Mouse (Mus musculus) Patski (cell line): ENCODE data around the gene Ckap5. TPM values are rescaled to one million over a fixed set of nuclear protein-coding genes. Genes with fewer than 3 reads are reported as not detected.

Experiments used
- ATAC-seq: fragments of 100-300 bp; one replicate; pipeline ENCODE4 v1.8.0; 2021
- CTCF ChIA-PET: fragments of 350-600 bp; sonication (Branson Sonifier 250); formaldehyde crosslinking; loops from one replicate; lab custom pipeline; 2022; ENCODE audit warnings: inconsistent platforms; lab: Charles Lee
- POLR2A ChIA-PET: fragments of 350-600 bp; sonication (Branson Sonifier 250); formaldehyde crosslinking; loops from one replicate; lab custom pipeline; 2022; ENCODE audit warnings: antibody characterized with exemption, inconsistent platforms; lab: Charles Lee
- DNase-seq: peaks from one replicate; pipeline ENCODE4 v3.0.0-alpha.2; 2011; ENCODE audit warnings: low read depth, low spot score
- H3K27me3 ChIP-seq: fragments of 371-371 bp; one replicate; pipeline ENCODE4 v1.5.1; 2021
- CTCF ChIP-seq: fragments of 100-300 bp; IDR thresholded peaks from one replicate; pipeline ENCODE4 v1.5.1; 2021
- in situ Hi-C: fragments of 300-500 bp; cut with MboI; formaldehyde crosslinking; loops from 3 replicates; pipeline ENCODE4 v1.11.1; 2018; ENCODE audit warnings: low pct_unique_long_range_greater_than_20kb, mixed read lengths
- polyA plus RNA-seq: library from polyadenylated mRNA; unstranded; gene quantifications from one replicate; pipeline ENCODE4 v1.2.3, GENCODE M21; 2021

Gene Ckap5
- polyA plus RNA-seq, 1 experiment from 2014 or later, result 58.1 TPM

- DNase-seq (no peak), ATAC-seq (no peak)
- no peak for TF ChIP-seq CTCF
- POLR2A ChIA-PET, result interaction anchor here (1.1 kb wide), 1 partner anchor 10 kb away, joined by 3 read pairs; no protein-coding TSS in a partner anchor
- in situ Hi-C loops, result no loop called here
- no peaks in the 10 kb centered on the region for H3K27me3 ChIP-seq
- CTCF ChIA-PET, result interaction anchor here (1.2 kb wide), 1 partner anchor 10 kb away, joined by 3 read pairs; no protein-coding TSS in a partner anchor
These were observed 109.7 kb downstream of the Ckap5 start, which contains the start of gene F2 for GRCm38 (mm10) chr2:91636229-91636628. Gene F2 (minus strand): TSS chr2:91636414.

- POLR2A ChIA-PET, result interaction anchor here (1.1 kb wide), 1 partner anchor 9 kb away, joined by 3 read pairs; no protein-coding TSS in a partner anchor
- no peak for TF ChIP-seq CTCF
- no peaks in the 10 kb centered on the region for H3K27me3 ChIP-seq
- in situ Hi-C loops, result no loop called here
- ATAC-seq (no peak), DNase-seq (no peak)
- CTCF ChIA-PET, result no interaction called here
These were observed 110.3 kb downstream of the Ckap5 start for GRCm38 (mm10) chr2:91636727-91637338.

- ChIA-PET CTCF (no interaction called here), POLR2A (no interaction called here)
- TF ChIP-seq CTCF, result no peak
- in situ Hi-C loops, result no loop called here
- no peak for DNase-seq
- no peak for ATAC-seq
- H3K27me3 ChIP-seq, result no peaks in the 10 kb centered on the region
These were observed 112.4 kb downstream of the Ckap5 start for GRCm38 (mm10) chr2:91638931-91639330.

GRCm38 (mm10) chr2:91642825-91643415 lies 116.4 kb downstream of the Ckap5 start:
- POLR2A ChIA-PET, result interaction anchor here (0.6 kb wide), 1 partner anchor 10 kb away, joined by 3 read pairs; no protein-coding TSS in a partner anchor

GRCm38 (mm10) chr2:91644021-91644420 lies 117.5 kb downstream of the Ckap5 start:
- no peaks in the 10 kb centered on the region for H3K27me3 ChIP-seq
- CTCF ChIA-PET, result interaction anchor here (1.6 kb wide), 1 partner anchor 11 kb away, joined by 5 read pairs; no protein-coding TSS in a partner anchor
- no peak for ATAC-seq
- no peak for TF ChIP-seq CTCF
- in situ Hi-C loops, result no loop called here
- POLR2A ChIA-PET, result interaction anchor here (0.6 to 0.7 kb wide), 2 partner anchors 26 to 203 kb away, joined by 3 to 4 read pairs; no protein-coding TSS in a partner anchor
- DNase-seq, result no peak

More at GRCm38 (mm10) chr2:91642825-91643415, 116.4 kb downstream of the Ckap5 start:
- no peak for DNase-seq
- no peaks in the 10 kb centered on the region for H3K27me3 ChIP-seq
- in situ Hi-C loops, result no loop called here
- no peak for TF ChIP-seq CTCF
- CTCF ChIA-PET, result no interaction called here
- no peak for ATAC-seq

GRCm38 (mm10) chr2:91645354-91645753 lies 118.8 kb downstream of the Ckap5 start:
- DNase-seq, result no peak
- no peak for ATAC-seq
- in situ Hi-C loops, result no loop called here
- TF ChIP-seq CTCF, result no peak
- CTCF ChIA-PET, result interaction anchor here (1.6 kb wide), 1 partner anchor 12 kb away, joined by 5 read pairs; no protein-coding TSS in a partner anchor
- POLR2A ChIA-PET, result interaction anchor here (1.5 kb wide), 1 partner anchor 9 kb away, joined by 3 read pairs; the partner anchor contains the start of gene F2
- H3K27me3 ChIP-seq, result no peaks in the 10 kb centered on the region

GRCm38 (mm10) chr2:91645811-91646210 lies 119.2 kb downstream of the Ckap5 start:
- no peaks in the 10 kb centered on the region for H3K27me3 ChIP-seq
- ATAC-seq, result no peak
- in situ Hi-C loops, result no loop called here
- ChIA-PET POLR2A (interaction anchor here (1.5 kb wide), 1 partner anchor 9 kb away, joined by 3 read pairs; the partner anchor contains the start of gene F2), CTCF (interaction anchor here (1.5 kb wide), 1 partner anchor 40 kb away, joined by 5 read pairs; no protein-coding TSS in a partner anchor)
- TF ChIP-seq CTCF, result no peak
- DNase-seq, result no peak

- TF ChIP-seq CTCF, result no peak
- DNase-seq (no peak), ATAC-seq (no peak)
- in situ Hi-C loops, result no loop called here
- no peaks in the 10 kb centered on the region for H3K27me3 ChIP-seq
- POLR2A ChIA-PET, result interaction anchor here (1.5 kb wide), 1 partner anchor 10 kb away, joined by 3 read pairs; the partner anchor contains the start of gene F2
- CTCF ChIA-PET, result interaction anchor here (0.6 to 1.5 kb wide), 7 partner anchors 11 to 49 kb away, joined by 3 to 5 read pairs (median 3); partner anchors contain the start of gene F2
These were observed 120.2 kb downstream of the Ckap5 start for GRCm38 (mm10) chr2:91646733-91647132.

GRCm38 (mm10) chr2:91649152-91649551 lies 122.6 kb downstream of the Ckap5 start:
- ChIA-PET CTCF (no interaction called here), POLR2A (interaction anchor here (1.0 kb wide), 1 partner anchor 11 kb away, joined by 3 read pairs; no protein-coding TSS in a partner anchor)
- in situ Hi-C loops, result no loop called here
- ATAC-seq (peak; percentile 16), DNase-seq (no peak)
- no peaks in the 10 kb centered on the region for H3K27me3 ChIP-seq
- no peak for TF ChIP-seq CTCF

- no peaks in the 10 kb centered on the region for H3K27me3 ChIP-seq
- in situ Hi-C loops, result no loop called here
- DNase-seq, result peak; percentile 95
- peak; percentile 78 for ATAC-seq
- POLR2A ChIA-PET, result interaction anchor here (1.0 kb wide), 1 partner anchor 12 kb away, joined by 3 read pairs; no protein-coding TSS in a partner anchor
- TF ChIP-seq CTCF, result no peak
- CTCF ChIA-PET, result interaction anchor here (0.7 kb wide), 1 partner anchor 805 kb away, joined by 3 read pairs; no protein-coding TSS in a partner anchor
These were observed 123.2 kb downstream of the Ckap5 start, which contains the start of the genes Zfp408 and Arhgap1 for GRCm38 (mm10) chr2:91649553-91650359. Gene Zfp408 (minus strand): TSS chr2:91649791. Gene Arhgap1 (plus strand): TSS chr2:91649860.
